Mouse (Mus musculus): ENCODE results near the gene Fbl.

GRCm38 (mm10) chr7:28191903-28192302 lies 22.4 kb downstream of the Fbl start:
- TF ChIP-seq EP300 (IDR thresholded peaks at IDR 0.05; ENCODE audit: low read depth), result no peak
- no peak for TF ChIP-seq CTCF (IDR thresholded peaks at IDR 0.05; ENCODE audit: low read depth)
